Mouse (Mus musculus) brain, embryonic 14.5 days (tissue): ENCODE measurements around the gene Fopnl.

Experiments
- CTCF ChIP-seq: fragments of 200-500 bp; IDR thresholded peaks from 2 replicates; pipeline ENCODE4 v1.5.1; 2012; ENCODE audit warnings: inconsistent platforms, mild to moderate bottlenecking, moderate library complexity, borderline replicate concordance; ENCODE audit not compliant: insufficient read depth, insufficient read length; ENCODE audit errors: extremely low read depth
- POLR2A ChIP-seq: fragments of 200-500 bp; IDR thresholded peaks from 2 replicates; pipeline ENCODE4 v1.6.1; 2012; ENCODE audit warnings: mild to moderate bottlenecking, inconsistent platforms, borderline replicate concordance; ENCODE audit not compliant: poor library complexity, insufficient read depth, insufficient read length, severe bottlenecking; ENCODE audit errors: extremely low read depth

DNA sequence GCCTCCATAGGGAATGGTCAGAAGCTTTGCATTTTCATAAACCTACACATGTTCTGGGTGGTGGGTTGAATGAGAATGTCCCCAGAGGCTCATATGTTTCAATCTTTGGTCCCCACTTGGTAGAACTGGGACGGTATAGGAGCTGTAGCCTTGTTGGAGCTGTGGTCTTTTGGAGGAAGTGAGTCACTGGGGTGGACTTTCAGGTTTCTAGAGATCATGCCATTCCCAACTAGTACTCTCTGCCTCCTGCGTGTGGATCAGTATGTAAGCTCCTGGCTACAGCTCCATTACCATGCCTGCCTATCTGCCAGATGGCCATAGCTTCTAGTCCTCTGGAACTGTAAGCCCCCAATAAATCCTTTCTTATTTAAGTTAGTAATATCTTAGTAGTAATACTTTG is 21.9 kb downstream of the Fopnl start:
- TF ChIP-seq POLR2A (no peak), CTCF (no peak)
